13 mouse cellular contexts compared by ENCODE assay signal in the genomic region with DNA sequence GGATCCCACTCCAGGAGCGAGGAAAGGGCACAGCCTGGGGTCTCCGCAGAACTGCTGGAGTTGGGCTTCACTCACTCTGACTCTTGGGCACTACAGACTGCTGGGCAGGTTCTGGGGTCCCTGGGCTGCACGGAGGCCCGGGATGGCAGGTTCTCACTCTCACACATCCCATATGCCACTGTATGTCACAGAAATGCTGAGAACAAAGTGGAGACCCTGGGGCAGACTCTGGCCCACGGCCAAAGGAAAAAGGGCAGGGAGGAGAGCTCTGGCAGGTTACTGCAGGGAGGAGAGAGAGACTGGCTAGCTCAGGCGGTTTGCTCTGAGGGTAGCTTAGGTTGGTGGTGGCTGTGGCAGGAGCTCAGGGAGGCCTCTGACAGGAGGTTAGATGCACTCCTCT. TPM values are rescaled to one million over a fixed set of nuclear protein-coding genes. Genes with fewer than 3 reads are reported as not detected.
A peak's percentile ranks its signal among the peaks of the same experiment; 100 is the strongest.
DNase-seq lines count a peak whose midpoint lies in the region; ATAC-seq lines count a peak whose summit lies in the region.
"Had no signal": no experiment of that assay in that cellular context is flagged by ENCODE, and none has a peak within 500 bp of the region (broad histone marks: within the 10 kb centered on the region; RNA-seq: fewer than 3 reads in every experiment).

No protein-coding gene starts in this region.

- H3K27ac ChIP-seq in forebrain, embryonic 11.5 days (ENCODE audit: low read depth, low read length) = peak overlapping the region; percentile 46; the same call in 1 of the 2 replicates
- peak overlapping the region; percentile 43; the same call in 1 of the 2 replicates for H3K27ac ChIP-seq in hindbrain, embryonic 14.5 days
- H3K27ac ChIP-seq in neural tube, embryonic 13.5 days (replicated peaks) = peak overlapping the region; percentile 93
- H3K27ac ChIP-seq: limb, embryonic 15.5 days had no signal

- H3K4me3 ChIP-seq in forebrain, embryonic 11.5 days (ENCODE audit: low read depth, low read length) = no peak overlapping the region
- H3K4me3 ChIP-seq in hindbrain, embryonic 14.5 days (replicated peaks; ENCODE audit: low read length) = no peak overlapping the region
- H3K4me3 ChIP-seq in neural tube, embryonic 13.5 days = no peak overlapping the region
- H3K4me3 ChIP-seq: limb, embryonic 15.5 days had no signal

- peak; percentile 36; the same call in 1 of the 2 replicates for ATAC-seq in forebrain, embryonic 11.5 days (replicated peaks; ENCODE audit: low FRiP score)
- peak; percentile 68; the same call in 1 of the 2 replicates for ATAC-seq in hindbrain, embryonic 14.5 days (ENCODE audit: low FRiP score)
- 0 out of 2 replicates have a peak, but pooled peaks have one; percentile 34 for ATAC-seq in neural tube, embryonic 13.5 days (ENCODE audit: low read depth)
- no peak for ATAC-seq in megakaryocyte-erythroid progenitor cell, adult 5-6 weeks (replicated peaks; ENCODE audit: low FRiP score, low TSS enrichment, poor library complexity, severe bottlenecking)
- ATAC-seq: intestine, postnatal 0 days had no signal

- no peak overlapping the region for H3K4me2 ChIP-seq in forebrain, embryonic 11.5 days (ENCODE audit: low read depth, low read length, severe bottlenecking)
- no peak overlapping the region for H3K4me2 ChIP-seq in hindbrain, embryonic 14.5 days (replicated peaks)
- no peak overlapping the region for H3K4me2 ChIP-seq in neural tube, embryonic 13.5 days
- H3K4me2 ChIP-seq: heart, embryonic 11.5 days; limb, embryonic 15.5 days had no signal

- no peaks in the 10 kb centered on the region for H3K27me3 ChIP-seq in forebrain, embryonic 11.5 days (ENCODE audit: control insufficient read depth, insufficient read depth, low read length)
- no peaks in the 10 kb centered on the region for H3K27me3 ChIP-seq in hindbrain, embryonic 14.5 days (ENCODE audit: control insufficient read depth, insufficient read depth, low read length)
- no peaks in the 10 kb centered on the region for H3K27me3 ChIP-seq in neural tube, embryonic 13.5 days
- H3K27me3 ChIP-seq: limb, embryonic 15.5 days had no signal

- no peak overlapping the region for H3K9ac ChIP-seq in forebrain, embryonic 11.5 days (ENCODE audit: low read length)
- no peak overlapping the region for H3K9ac ChIP-seq in hindbrain, embryonic 14.5 days
- H3K9ac ChIP-seq in neural tube, embryonic 13.5 days = no peak overlapping the region
- H3K9ac ChIP-seq: limb, embryonic 15.5 days had no signal

- peaks cover 15% of the 10 kb centered on the region for H3K4me1 ChIP-seq in forebrain, embryonic 11.5 days (replicated peaks; ENCODE audit: control insufficient read depth, insufficient read depth, low read length)
- peaks cover 33% of the 10 kb centered on the region for H3K4me1 ChIP-seq in hindbrain, embryonic 14.5 days (replicated peaks; ENCODE audit: control insufficient read depth, insufficient read depth, low read length)
- peaks cover 38% of the 10 kb centered on the region for H3K4me1 ChIP-seq in neural tube, embryonic 13.5 days (replicated peaks)

- 59% methylated on average over 6 of the region's 6 CpGs for WGBS in forebrain, embryonic 11.5 days
- WGBS in hindbrain, embryonic 14.5 days = 51% methylated on average over 6 of the region's 6 CpGs
- 64% methylated on average over 6 of the region's 6 CpGs for WGBS in neural tube, embryonic 13.5 days

- peak; percentile 18 to 37 for DNase-seq in kidney, postnatal 4 days
- DNase-seq in kidney, adult 11 months = no peak
- peak; percentile 62 for DNase-seq in forebrain, embryonic 11.5 days (ENCODE audit: low spot score)
- no peak for DNase-seq in hindbrain, embryonic 14.5 days (ENCODE audit: low spot score)
- DNase-seq in right cerebral cortex, adult 2 months (ENCODE audit: low spot score in 2 of 2) = no peak
- DNase-seq: lung, postnatal 10 days; right cerebral cortex, postnatal 14 days; thymus, postnatal 4 days had no signal

- H3K9me3 ChIP-seq in forebrain, embryonic 11.5 days (ENCODE audit: control insufficient read depth, low read length) = no peaks in the 10 kb centered on the region
- H3K9me3 ChIP-seq in hindbrain, embryonic 14.5 days (ENCODE audit: control insufficient read depth, low read length) = no peaks in the 10 kb centered on the region
- no peaks in the 10 kb centered on the region for H3K9me3 ChIP-seq in neural tube, embryonic 13.5 days
- H3K9me3 ChIP-seq: limb, embryonic 15.5 days had no signal

- no peaks in the 10 kb centered on the region for H3K36me3 ChIP-seq in forebrain, embryonic 11.5 days (ENCODE audit: control insufficient read depth, insufficient read depth, low read length)
- H3K36me3 ChIP-seq in hindbrain, embryonic 14.5 days (replicated peaks; ENCODE audit: control insufficient read depth, insufficient read depth) = no peaks in the 10 kb centered on the region
- no peaks in the 10 kb centered on the region for H3K36me3 ChIP-seq in neural tube, embryonic 13.5 days
- H3K36me3 ChIP-seq: limb, embryonic 15.5 days had no signal

RNA-seq across cellular contexts. Expression of a gene that starts 15.8 kb away (rescaled TPM):
- polyA plus RNA-seq in forebrain, embryonic 11.5 days (2014; fragmentation: Nextera tagmentation; extraction: Ambion mirVana) = 52.9 and 53.6 TPM in 2 replicates
- polyA plus RNA-seq in hindbrain, embryonic 14.5 days (2014; fragmentation: Nextera tagmentation; extraction: Ambion mirVana) = 117 and 124 TPM in 2 replicates
- 90.4 and 97.8 TPM in 2 replicates for polyA plus RNA-seq in neural tube, embryonic 13.5 days (2015; fragmentation: Nextera tagmentation; extraction: Ambion mirVana)
- total RNA-seq in megakaryocyte-erythroid progenitor cell, adult 5-6 weeks (2014; fragmentation: Nextera tagmentation) = 26.9 and 35.9 TPM in 2 replicates
- 7.3 and 7.7 TPM in 2 replicates for total RNA-seq in megakaryocyte-erythroid progenitor cell, adult 5-6 weeks (2017)

Comparison
In these comparisons a context has a peak if more than half of its experiments do, and no peak if none do; other contexts are left out.
1. DNase-seq: peak in kidney, postnatal 4 days (2 of 2) and forebrain, embryonic 11.5 days (single experiment); none in kidney, adult 11 months (single experiment), hindbrain, embryonic 14.5 days (single experiment) and right cerebral cortex, adult 2 months (0 of 2).
2. H3K27ac ChIP-seq: peak in every context shown above with its lines; median percentile 93 in neural tube, embryonic 13.5 days; 46 in forebrain, embryonic 11.5 days; 43 in hindbrain, embryonic 14.5 days.